Mouse (Mus musculus) spleen, postnatal 36 days (tissue): ENCODE measurements around the gene Fgfr2.
A peak's percentile ranks its signal among the peaks of the same experiment; 100 is the strongest.
"Not testable (repeated sequence)": the region's sequence is repeated elsewhere in the genome, so short reads cannot be mapped to it uniquely, and the experiment has no call there.

Experiments
- DNase-seq, 2 experiments: peaks; one replicate each; pipeline ENCODE4 v3.0.0; 2022; ENCODE audit warnings: low spot score in 2 of 2, mixed read lengths in 1 of 2

Fgfr2 gene

GRCm38 (mm10) chr7:132455071-132455720 is 668.0 kb downstream of the Fgfr2 start:
- DNase-seq: no peak

- DNase-seq: no peak
Measured at GRCm38 (mm10) chr7:132449891-132450735, 673.0 kb downstream of the Fgfr2 start.

DNA sequence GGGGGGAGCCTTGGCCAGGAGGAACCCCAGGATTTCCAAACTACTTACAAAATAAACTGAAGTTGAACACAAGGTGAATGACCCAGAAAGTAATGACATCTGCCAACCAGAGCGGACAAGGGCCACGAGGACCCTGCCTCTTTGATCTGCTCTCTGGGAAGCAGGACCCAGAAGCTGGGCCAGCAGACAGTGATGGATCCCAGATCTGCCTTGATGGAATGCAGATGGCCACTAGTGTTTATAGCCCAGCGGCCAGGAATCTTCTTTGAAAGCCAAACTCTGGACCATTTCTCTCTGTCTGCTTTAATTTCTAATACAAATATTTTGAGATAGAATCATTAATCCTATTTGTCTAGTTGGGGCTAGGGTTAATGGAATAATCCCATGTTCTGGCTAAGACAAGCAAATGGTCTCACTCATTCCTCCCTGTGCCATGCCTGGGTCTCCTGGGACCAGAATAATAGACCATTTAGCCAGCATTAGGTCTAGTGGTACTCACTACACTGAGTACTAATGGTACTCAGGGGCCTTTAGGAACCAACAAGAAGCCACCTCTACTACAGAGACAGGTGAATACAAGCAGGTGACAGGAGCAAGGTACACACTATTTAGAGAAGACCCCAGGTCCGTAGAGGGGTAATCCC is 674.5 kb downstream of the Fgfr2 start:
- DNase-seq: no peak

- DNase-seq: no peak
Measured at GRCm38 (mm10) chr7:132447558-132447957, 675.6 kb downstream of the Fgfr2 start.

DNA sequence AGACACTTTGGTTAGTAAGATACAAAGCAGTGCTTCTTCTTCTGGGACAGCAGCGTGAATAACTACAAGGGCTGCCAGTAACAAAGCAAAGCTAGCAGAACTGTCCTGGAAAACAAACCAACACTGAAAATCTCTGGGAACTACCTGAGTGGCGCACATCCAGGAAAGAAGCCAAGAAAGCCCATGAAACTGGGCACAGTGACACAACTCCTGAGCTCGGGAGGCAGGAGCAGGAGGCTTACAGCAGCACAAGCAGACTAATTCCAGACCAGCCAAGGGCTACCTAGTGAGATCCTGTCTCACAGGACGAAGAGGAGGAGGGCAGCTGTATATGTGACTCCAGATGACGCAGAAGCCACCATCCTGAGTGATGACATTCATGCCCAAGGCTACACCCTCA is 676.3 kb downstream of the Fgfr2 start:
- no peak for DNase-seq

DNA sequence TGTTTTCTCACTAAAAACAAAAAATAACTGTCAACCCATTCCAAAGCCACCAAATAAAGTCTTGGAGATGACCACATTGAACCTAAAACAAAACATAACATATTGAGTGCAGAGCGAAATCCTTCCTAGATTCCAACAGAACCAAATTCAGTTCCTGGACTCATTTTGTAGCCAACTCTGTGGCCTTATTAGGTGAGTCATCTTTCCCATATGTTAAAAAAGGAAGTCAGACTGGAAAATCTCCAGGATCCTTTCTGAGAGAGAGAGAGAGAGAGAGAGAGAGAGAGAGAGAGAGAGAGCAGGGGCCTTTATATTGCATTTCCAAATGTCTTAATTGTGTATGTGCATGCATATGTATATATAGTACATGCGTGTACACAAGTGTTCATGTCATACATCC is 678.9 kb downstream of the Fgfr2 start:
- DNase-seq: no peak

GRCm38 (mm10) chr7:132443769-132444168 is 679.4 kb downstream of the Fgfr2 start:
- DNase-seq: no peak

DNA sequence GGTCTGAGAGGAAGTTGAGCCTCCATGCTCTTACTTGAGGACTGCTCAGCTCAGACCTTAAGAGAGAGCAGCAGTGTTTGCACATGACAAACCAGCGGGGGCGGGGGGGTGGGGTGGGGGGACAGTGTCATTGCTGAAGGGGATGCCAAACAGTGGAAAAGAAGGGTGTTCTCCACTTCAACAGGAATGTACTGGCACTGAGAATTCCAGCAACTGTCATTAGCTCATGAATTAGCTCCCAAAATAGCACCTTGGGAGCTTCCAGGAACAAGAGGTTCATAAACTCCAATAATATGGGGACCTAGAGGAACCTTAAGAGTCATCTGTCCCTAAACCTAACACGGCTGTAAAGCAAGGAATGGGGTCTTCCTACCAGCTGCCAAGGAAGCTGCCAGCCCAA is 680.0 kb downstream of the Fgfr2 start:
- DNase-seq: no peak

DNA sequence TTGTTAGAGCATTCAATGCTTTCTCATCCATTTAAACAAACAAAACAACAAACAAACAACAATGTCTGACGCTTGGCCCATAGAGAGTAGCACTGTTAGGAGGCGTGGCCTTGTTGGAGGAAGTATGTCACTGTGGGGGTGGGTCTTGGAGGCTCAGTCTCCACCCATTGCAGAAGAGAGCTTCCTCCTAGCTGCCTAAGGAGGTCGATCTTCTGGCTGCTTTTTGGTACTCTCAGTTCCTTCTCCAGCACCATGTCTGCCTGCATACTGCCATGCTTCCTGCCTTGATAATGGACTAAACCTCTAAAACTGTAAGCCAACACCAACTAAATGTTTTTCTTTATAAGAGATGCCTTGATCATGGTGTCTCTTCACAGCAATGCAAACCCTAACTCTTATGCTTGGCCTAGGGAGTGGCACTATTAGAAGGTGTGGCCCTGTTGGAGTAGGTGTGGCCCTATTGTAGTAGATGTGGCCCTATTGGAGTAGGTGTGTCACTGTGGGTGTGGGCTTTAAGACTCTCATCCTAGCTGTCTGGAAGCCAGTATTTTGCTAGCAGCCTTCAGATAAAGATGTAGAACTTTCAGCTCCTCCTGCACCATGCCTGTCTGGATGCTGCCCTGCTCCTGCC is 680.9 kb downstream of the Fgfr2 start:
- DNase-seq: not testable (repeated sequence)

DNA sequence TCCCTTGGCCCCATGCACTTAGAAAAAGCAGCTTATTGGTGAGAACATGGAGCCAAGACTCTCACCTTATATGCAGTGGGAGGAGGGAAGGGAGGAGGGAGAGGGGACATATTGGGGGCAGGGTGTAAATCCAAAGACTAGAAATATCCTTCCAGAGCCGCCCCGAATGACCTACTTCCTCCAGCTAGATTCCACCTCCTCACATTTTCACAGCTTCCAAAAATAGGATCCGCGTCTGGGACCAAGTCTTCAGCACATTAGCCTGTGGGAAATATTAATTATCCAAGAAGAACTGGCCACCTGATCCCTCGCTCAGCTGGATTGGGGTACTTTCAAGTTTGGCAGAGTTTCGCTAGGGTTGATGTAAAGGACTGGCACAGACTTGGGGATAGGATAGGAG is 683.2 kb downstream of the Fgfr2 start:
- no peak for DNase-seq

DNA sequence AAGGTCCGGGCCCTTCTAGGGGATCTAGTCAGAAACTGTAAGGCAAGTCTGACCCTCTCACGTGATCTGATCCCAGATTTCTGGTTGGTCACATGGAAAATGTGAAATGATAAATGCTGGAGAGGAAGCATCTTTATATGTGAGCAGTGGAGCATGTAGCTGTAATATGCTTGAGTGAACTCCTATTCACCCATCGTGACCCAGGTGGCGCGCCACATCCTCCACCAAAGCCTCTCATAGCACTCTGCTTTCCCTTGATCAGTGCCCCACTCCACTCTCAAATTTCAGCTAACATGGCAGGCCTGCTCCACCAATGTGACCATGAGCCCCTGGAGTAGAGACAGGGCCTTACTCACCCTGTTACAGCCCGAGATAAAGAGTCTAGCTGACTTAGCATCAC is 685.1 kb downstream of the Fgfr2 start:
- DNase-seq: peak; percentile 24 to 27

- no peak for DNase-seq
Measured at GRCm38 (mm10) chr7:132437431-132437830, 685.7 kb downstream of the Fgfr2 start.

GRCm38 (mm10) chr7:132435486-132436055 is 687.6 kb downstream of the Fgfr2 start:
- DNase-seq: no peak

GRCm38 (mm10) chr7:132429324-132429723 is 693.8 kb downstream of the Fgfr2 start:
- no peak for DNase-seq

GRCm38 (mm10) chr7:132428308-132428707 is 694.8 kb downstream of the Fgfr2 start:
- no peak for DNase-seq

DNA sequence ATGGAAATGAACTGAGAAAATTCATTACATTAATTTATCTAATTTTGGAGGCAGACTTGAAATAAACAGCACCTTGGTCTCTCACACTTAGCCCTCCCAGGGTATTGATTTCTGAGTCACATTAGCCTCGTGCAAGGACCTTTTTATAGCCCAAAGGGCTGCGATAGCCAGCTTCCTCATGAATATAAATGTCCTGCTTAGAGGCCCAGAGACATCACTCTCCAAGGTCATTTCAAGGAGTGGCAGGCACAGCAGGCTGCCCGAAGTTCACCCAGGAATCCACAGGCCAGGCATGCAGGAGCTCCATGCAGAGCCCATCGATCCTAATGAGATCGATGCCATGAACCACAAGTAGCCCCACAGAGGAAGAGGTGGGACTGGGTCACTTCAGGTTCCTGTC is 697.1 kb downstream of the Fgfr2 start:
- no peak for DNase-seq

DNA sequence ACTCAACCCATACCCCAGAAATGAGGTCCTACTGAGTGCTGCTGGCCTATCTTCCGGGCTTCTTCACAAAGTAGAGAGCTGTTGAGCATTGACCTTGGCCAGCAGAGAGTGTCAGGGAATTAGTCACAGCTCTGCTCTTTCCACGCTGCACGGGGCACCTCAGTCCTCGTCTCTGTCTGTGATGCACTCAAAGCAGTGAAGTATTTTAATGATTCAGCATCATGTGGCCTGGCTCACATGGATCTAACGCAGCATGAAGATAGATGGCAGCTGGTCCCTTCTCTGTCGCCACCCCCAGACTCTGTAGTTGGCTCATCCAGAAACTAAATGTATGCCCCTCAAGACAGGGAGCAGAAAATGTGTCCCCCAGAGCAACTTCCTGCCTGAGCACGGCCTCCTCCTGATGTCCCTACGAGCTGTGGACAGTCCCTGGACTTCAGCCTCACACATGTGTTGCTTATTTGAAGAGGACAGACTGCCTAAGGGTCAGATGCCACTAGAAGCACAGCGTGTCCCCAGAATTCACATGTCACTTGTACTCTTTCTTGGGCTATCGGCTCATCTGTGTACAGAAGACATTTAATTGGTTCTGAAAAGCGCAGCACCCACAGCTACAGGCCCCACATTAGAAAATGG is 697.7 kb downstream of the Fgfr2 start:
- no peak for DNase-seq

DNA sequence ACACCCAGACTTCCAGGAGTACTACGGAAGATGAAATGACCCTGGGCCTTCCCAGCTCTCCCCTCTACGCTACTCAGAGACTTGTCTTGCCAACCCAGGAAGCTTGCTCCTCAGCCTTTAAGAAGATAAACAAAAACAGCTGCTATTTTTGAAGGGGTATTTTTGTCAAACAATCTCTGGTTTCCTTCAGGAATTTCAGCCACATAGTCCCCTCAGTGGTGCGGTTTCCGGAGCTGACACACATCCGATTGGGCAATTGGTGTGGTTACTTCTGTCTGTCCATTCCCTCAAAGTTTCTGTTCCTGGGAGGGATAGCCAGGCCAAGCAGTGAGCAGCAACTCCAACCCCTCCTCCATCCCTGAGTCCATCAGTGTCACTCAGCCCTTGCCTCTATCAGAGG is 699.6 kb downstream of the Fgfr2 start:
- DNase-seq: no peak

- no peak for DNase-seq
Measured at GRCm38 (mm10) chr7:132419378-132420255, 703.5 kb downstream of the Fgfr2 start.

DNA sequence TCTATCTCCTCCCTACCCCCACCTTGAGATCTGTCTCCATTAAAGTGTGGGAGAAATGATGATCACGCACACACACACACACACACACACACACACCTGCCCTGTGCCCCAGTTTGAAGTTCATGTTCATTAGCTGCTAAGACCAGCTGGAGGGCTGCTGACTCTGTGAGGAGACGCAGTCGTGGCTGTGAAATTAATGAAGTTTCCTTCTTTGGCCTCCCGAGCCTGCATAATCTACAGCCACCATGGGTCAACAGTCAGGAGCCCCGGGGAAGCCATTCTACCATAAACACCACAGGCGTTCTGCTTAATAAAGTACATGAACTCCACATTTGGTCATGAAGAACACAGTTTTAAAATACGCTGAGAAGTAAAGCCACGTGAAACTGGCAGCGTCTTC is 706.3 kb downstream of the Fgfr2 start:
- DNase-seq: no peak
